Mouse (Mus musculus) lung, adult 2 months (tissue): ENCODE measurements at regions not wholly inside any gene's neighbourhood (a gene's known extent, or its start where the extent isn't known, plus 50 kb on each side); places are given as distances from the start of the nearest gene placed in this dataset.

Source experiments
- CTCF ChIP-seq: fragments of 200-500 bp; IDR thresholded peaks from 2 replicates; pipeline ENCODE4 v1.5.1; 2011; ENCODE audit warnings: mild to moderate bottlenecking, low read length, control low read depth; ENCODE audit not compliant: insufficient read depth
- POLR2A ChIP-seq: fragments of 200-500 bp; IDR thresholded peaks from 2 replicates; pipeline ENCODE4 v1.6.1; 2011; ENCODE audit warnings: low read depth, mild to moderate bottlenecking, control low read depth, low read length, borderline replicate concordance; ENCODE audit errors: extremely low read depth

DNA sequence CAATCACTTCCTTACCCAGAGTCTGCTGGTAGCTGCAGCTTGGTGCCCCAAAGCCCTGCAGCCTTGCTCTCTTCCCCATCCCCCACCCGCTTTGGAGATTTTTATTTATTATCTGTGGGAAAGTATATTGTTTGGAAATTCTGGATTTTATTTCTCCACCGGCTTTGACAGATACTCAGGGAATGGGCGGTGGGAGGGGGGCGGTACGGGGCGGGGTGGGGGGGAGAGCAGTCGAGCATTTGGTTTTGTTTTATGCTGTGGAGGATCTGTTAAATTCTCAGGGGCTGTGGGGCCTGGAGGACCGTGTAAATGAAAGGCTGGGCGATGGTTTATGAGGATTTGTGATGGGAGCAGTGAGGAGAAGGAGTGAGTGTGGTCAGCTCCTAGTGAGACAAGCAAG is 76.7 kb upstream of the Tbx5 start:
- no peak for TF ChIP-seq CTCF
- TF ChIP-seq POLR2A = no peak
